In the genomic region with DNA sequence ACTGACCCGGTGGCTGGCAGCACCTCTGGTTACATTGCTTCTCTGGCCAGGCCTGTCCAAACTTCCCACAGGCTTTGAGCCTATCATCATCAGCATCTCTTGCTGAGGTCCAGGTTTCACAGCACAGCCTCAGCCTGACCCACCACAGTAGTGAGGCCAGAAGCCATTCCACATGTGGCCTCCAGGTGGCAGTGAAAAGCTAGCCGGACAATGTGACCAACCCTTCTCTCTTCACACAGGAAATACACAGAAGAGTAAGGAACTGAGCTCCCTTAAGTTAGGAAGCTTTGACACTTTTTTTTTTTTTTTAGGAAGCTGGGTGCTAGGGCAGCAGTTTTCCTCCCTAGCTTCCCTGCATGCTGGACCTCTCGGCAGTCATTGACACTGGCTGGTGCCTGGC, we compare ENCODE assay signal across 8 mouse cellular contexts.
A peak's percentile ranks its signal among the peaks of the same experiment; 100 is the strongest.
DNase-seq lines count a peak whose midpoint lies in the region.

No protein-coding gene starts in this region.

- DNase-seq in kidney, adult 18-20 months: peak; percentile 46
- DNase-seq in kidney, adult 11 months: no peak
- DNase-seq in MN1 (ENCODE audit: low spot score): peak; percentile 61
- peak; percentile 35 to 61 for DNase-seq in cerebellum, postnatal 4 days (ENCODE audit: low spot score in 2 of 2)
- peak; percentile 22 for DNase-seq in induced T-regulatory cell, adult 2 months (ENCODE audit: low read depth)
- DNase-seq in lung, postnatal 25 days (ENCODE audit: low spot score): peak; percentile 35
- peak; percentile 17 for DNase-seq in testis, postnatal 14 days (ENCODE audit: low spot score)
- DNase-seq in urinary bladder, postnatal 10 days (ENCODE audit: low spot score): no peak

Comparison
In these comparisons a context has a peak if more than half of its experiments do, and no peak if none do; other contexts are left out.
1. DNase-seq: peak in kidney, adult 18-20 months (single experiment), MN1 (single experiment), cerebellum, postnatal 4 days (2 of 2), induced T-regulatory cell, adult 2 months (single experiment), lung, postnatal 25 days (single experiment) and testis, postnatal 14 days (single experiment); none in kidney, adult 11 months (single experiment) and urinary bladder, postnatal 10 days (single experiment).